Mouse (Mus musculus) forebrain, embryonic 13.5 days (tissue): Measurements from ENCODE around the gene Pcdh7. TPM values are rescaled to one million over a fixed set of nuclear protein-coding genes. Genes with fewer than 3 reads are reported as not detected.
A peak's percentile ranks its signal among the peaks of the same experiment; 100 is the strongest.
"Not testable (repeated sequence)": the region's sequence is repeated elsewhere in the genome, so short reads cannot be mapped to it uniquely, and the experiment has no call there.

Experiments used
- ATAC-seq: fragments of 200-750 bp; cut with Nextera tagmentation; 2 replicates; pipeline ENCODE4 v1.8.0; 2017
- H3K27ac ChIP-seq: fragments of 300-500 bp; sonication (generic); 2 replicates; pipeline ENCODE4 v1.5.1; 2015; ENCODE audit warnings: inconsistent platforms, mild to moderate bottlenecking, moderate library complexity
- H3K27me3 ChIP-seq: fragments of 300-500 bp; sonication (generic); 2 replicates; pipeline ENCODE4 v1.6.1; 2015; ENCODE audit warnings: mild to moderate bottlenecking, inconsistent platforms
- H3K36me3 ChIP-seq: fragments of 300-500 bp; sonication (generic); 2 replicates; pipeline ENCODE4 v1.6.1; 2015; ENCODE audit warnings: mild to moderate bottlenecking, inconsistent platforms; ENCODE audit not compliant: poor library complexity, severe bottlenecking
- H3K4me1 ChIP-seq: fragments of 300-500 bp; sonication (generic); 2 replicates; pipeline ENCODE4 v1.6.1; 2015; ENCODE audit warnings: inconsistent platforms
- H3K4me2 ChIP-seq: fragments of 300-500 bp; sonication (generic); 2 replicates; pipeline ENCODE4 v1.6.1; 2015; ENCODE audit warnings: inconsistent platforms, mild to moderate bottlenecking, moderate library complexity
- H3K4me3 ChIP-seq: fragments of 300-500 bp; sonication (generic); 2 replicates; pipeline ENCODE4 v1.5.1; 2015; ENCODE audit warnings: mild to moderate bottlenecking, inconsistent platforms
- H3K9ac ChIP-seq: fragments of 300-500 bp; sonication (generic); 2 replicates; pipeline ENCODE4 v1.6.1; 2015; ENCODE audit warnings: mild to moderate bottlenecking, inconsistent platforms
- H3K9me3 ChIP-seq: fragments of 300-500 bp; sonication (generic); replicated peaks from 2 replicates; pipeline ENCODE4 v1.6.1; 2016; ENCODE audit warnings: inconsistent platforms
- WGBS: fragments of 180-500 bp; shearing (Covaris S2); methylation state at CpG from one replicate; pipeline ENCODE4 v1.1.7; 2015; 5-methylcytosine and 5-hydroxymethylcytosine counted together
- polyA plus RNA-seq: library from polyadenylated mRNA; unstranded; fragments of >200 nt; fragmentation: Nextera tagmentation; extraction: Ambion mirVana; gene quantifications from 2 replicates; pipeline ENCODE4 v1.2.1, GENCODE M21; 2015

Gene Pcdh7
- polyA plus RNA-seq, 1 experiment from 2014 or later, result 7.2 TPM

DNA sequence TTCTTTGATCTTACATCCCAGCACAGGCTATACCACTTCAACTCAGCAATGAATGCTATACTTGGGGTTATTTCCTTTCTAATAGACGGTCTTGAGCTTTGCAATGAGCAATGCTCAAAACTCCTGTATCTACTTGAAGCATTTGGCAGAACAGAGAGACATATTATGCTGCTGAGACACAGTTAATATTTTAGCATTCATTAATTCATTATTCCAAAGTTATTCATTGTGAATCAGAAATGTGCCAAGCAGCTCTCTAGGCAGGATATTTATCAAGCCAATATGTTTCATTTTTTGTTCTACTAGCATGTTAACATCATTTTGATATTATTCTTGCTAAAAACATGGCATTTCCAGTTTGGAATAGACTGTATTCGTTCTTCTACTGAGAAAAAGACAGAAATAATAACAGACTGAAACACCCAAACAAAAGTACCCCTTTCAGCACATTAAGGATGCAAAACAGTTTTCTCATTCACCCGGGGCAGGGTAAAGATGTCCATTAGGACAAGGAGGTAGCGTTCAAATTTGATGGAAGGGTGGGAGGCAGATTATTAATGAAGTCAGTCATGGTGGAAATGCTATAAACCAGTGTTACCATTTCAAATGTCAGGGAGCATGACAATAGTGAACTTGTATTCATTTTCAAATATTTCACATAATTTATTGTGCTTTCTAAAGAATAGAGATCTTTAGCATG, 391.0 kb downstream of the Pcdh7 start:
- Histone ChIP-seq H3K4me2 (no peak overlapping the region), H3K36me3 (no peaks in the 10 kb centered on the region), H3K4me3 (no peak overlapping the region), H3K27me3 (no peaks in the 10 kb centered on the region), H3K9ac (no peak overlapping the region), H3K4me1 (no peaks in the 10 kb centered on the region), H3K27ac (no peak overlapping the region), H3K9me3 (no peaks in the 10 kb centered on the region)
- ATAC-seq, result peak; percentile 50; the same call in 1 of the 2 replicates
- WGBS, result 65% methylated on average over 4 of the region's 4 CpGs

DNA sequence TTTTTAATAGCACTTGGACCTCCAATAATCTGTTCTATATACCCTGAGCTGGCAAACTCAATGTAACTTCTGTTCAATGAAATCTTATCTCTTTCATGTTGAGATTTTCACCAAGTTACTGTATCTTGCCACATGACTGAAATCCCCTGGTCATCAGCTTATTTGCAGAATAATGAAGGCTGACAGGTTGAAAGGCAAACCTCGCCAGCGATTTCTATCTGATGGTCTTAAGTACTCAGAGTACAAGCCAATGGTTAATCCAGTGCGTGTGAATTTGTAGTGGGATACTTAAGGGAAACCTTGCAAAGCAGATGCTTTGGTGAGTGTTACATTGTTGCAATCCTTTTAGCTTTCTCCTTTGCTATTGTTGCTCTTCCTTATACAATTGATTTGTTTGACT, 398.3 kb downstream of the Pcdh7 start:
- H3K27ac ChIP-seq, result no peak overlapping the region
- no peak overlapping the region for H3K9ac ChIP-seq
- H3K36me3 ChIP-seq, result no peaks in the 10 kb centered on the region
- H3K4me3 ChIP-seq, result no peak overlapping the region
- ATAC-seq, result no peak
- H3K27me3 ChIP-seq, result no peaks in the 10 kb centered on the region
- 50% methylated on average over 3 of the region's 3 CpGs for WGBS
- no peaks in the 10 kb centered on the region for H3K9me3 ChIP-seq
- H3K4me2 ChIP-seq, result no peak overlapping the region
- H3K4me1 ChIP-seq, result no peaks in the 10 kb centered on the region

DNA sequence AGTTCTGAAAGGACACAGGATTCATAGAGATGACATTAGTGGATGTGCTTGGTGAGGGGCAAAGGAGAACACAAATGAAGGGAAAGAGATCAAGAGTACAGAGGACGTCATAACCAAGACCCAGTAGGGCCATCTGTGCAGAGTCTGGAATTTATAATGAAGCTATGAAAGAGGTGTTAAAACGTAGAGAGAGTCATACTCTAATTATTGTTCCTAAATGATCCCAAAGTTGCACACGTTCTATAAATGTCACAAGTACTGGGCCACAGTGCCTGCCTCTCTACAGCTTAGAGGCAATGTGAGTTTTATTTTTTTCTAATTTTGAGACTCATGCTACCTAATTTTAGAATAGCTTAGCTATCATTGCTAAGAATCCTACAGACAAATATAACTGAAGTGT, 400.1 kb downstream of the Pcdh7 start:
- no peaks in the 10 kb centered on the region for H3K4me1 ChIP-seq

DNA sequence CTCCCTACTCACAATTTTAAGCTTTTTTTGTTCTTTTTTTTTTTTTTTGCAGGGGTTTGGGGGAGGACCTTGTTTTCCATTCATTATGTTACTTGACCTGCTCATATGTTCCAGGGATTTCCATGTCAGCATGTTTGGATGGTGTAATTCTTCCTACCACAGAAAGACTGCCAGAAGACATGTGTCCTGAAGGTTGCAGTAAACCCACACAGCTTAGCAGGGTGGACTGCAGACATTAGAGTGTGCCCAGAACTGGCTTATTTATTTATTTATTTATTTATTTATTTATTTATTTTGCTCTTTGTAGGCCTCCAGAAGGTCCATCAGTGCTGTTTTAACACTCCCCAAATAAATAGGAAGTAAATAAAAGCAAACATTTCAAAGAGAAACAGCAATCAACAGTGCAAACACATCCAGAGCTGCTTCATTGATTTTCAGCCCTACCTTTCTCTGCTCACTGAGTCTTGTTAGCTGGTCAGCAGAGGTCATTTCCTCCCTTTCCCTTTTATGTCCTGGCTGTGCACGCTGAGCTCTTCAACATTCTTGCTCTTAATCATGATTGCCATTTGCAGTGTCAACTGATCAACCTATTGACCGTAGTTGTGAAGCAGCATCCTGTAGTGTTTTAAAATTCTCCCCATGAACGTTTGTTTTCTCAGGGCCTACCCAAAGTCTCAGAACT, 401.3 kb downstream of the Pcdh7 start:
- no peak for ATAC-seq
- Histone ChIP-seq H3K9me3 (no peaks in the 10 kb centered on the region), H3K4me2 (no peak overlapping the region), H3K27me3 (no peaks in the 10 kb centered on the region), H3K4me3 (no peak overlapping the region), H3K27ac (no peak overlapping the region), H3K9ac (no peak overlapping the region), H3K36me3 (no peaks in the 10 kb centered on the region), H3K4me1 (no peaks in the 10 kb centered on the region)
- WGBS, result 5% methylated on average over 3 of the region's 3 CpGs

More for the DNA sequence above, 400.1 kb downstream of the Pcdh7 start:
- Histone ChIP-seq H3K9me3 (no peaks in the 10 kb centered on the region), H3K4me3 (no peak overlapping the region), H3K4me2 (no peak overlapping the region), H3K36me3 (no peaks in the 10 kb centered on the region), H3K9ac (no peak overlapping the region), H3K27me3 (no peaks in the 10 kb centered on the region), H3K27ac (no peak overlapping the region)
- 68% methylated on average over 3 of the region's 3 CpGs for WGBS
- no peak for ATAC-seq

DNA sequence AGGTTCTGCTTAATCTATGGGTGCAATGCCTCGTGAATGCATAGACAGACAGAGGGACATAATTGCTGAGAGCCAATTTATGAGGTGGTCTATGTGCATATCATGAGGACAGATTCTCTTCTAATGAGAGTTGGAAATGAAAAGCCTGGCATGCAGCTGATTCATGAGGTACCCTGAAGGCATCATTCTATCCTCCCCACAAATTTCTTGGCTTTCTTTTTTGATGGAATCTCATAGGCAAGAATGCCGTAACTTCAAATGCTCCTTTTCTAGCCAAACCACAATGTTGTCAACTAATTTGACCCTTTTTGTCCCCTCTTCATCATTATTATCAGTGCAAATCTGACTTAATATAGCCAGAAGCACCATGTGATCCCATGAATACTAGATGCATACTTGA, 426.1 kb downstream of the Pcdh7 start:
- Histone ChIP-seq H3K27me3 (no peaks in the 10 kb centered on the region), H3K27ac (no peak overlapping the region), H3K9me3 (no peaks in the 10 kb centered on the region), H3K4me1 (no peaks in the 10 kb centered on the region), H3K4me3 (no peak overlapping the region), H3K9ac (no peak overlapping the region), H3K4me2 (no peak overlapping the region), H3K36me3 (no peaks in the 10 kb centered on the region)
- no peak for ATAC-seq
- WGBS, result 76% methylated on average over 2 of the region's 2 CpGs

DNA sequence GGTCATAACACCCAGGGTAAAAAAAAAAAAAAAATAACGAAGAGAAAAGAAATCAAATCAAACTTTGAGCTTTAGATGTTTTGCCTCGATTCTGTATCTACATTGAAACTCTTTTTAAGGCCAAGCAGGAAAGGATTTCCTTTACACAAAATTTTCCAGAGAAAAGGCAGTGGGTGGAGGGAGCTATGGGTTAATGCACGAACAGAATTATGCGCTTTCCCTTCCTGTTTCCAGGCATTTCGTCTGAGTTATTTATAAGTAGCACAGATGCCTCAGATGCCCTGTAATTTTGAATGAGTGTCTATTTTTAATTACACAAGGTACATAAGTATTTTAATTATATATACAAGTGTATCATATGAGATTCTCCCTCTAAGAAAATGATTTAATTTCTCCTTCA, 436.2 kb downstream of the Pcdh7 start:
- no peak for ATAC-seq
- H3K4me1 ChIP-seq, result no peaks in the 10 kb centered on the region
- H3K27ac ChIP-seq, result no peak overlapping the region
- H3K9me3 ChIP-seq, result no peaks in the 10 kb centered on the region
- no peak overlapping the region for H3K4me3 ChIP-seq
- 77% methylated on average over 5 of the region's 5 CpGs for WGBS
- H3K9ac ChIP-seq, result no peak overlapping the region
- H3K36me3 ChIP-seq, result no peaks in the 10 kb centered on the region
- no peak overlapping the region for H3K4me2 ChIP-seq
- H3K27me3 ChIP-seq, result no peaks in the 10 kb centered on the region

DNA sequence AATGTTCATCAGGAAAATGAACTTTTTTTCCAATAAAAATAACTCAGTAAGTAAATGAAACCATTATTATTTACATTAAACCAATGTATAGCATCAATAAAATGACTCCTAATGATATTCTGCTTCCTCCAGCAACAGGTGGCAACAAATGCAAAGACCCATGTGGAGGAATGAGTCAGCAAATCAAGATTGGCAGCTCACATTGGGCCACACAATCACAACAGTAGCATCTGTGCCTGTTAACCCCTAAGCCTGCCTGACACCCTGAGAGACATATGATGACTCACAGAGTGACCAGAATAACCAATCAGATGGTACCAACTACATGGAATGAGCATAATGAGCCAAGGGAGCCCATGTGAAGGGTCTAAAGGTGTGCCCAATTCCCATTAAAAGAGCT, 454.5 kb downstream of the Pcdh7 start:
- ATAC-seq, result no peak
- Histone ChIP-seq H3K9ac (no peak overlapping the region), H3K4me1 (0 out of 2 replicates have a peak, but pooled peaks cover 3% of the 10 kb centered on the region), H3K4me3 (no peak overlapping the region), H3K9me3 (no peaks in the 10 kb centered on the region), H3K36me3 (no peaks in the 10 kb centered on the region), H3K4me2 (no peak overlapping the region), H3K27ac (no peak overlapping the region), H3K27me3 (no peaks in the 10 kb centered on the region)

DNA sequence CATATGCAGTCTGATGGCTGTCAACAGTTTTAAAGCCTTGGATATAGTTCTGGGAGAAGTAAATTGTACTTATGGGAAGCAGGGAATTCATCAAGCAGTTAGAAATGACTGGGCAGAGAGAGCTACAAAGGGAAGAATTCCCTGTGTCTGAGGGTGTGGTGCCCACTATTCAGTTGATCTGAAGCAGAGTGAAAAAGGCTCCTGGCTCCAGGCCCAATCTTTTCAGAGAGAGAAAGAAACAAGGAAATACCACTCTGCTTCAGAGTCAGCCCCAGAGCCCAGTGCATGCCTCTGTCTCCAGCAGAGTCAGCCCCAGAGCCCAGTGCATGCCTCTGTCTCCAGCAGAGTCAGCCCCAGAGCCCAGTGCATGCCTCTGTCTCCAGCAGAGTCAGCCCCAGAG, 456.6 kb downstream of the Pcdh7 start:
- not testable (repeated sequence) for H3K4me1 ChIP-seq, H3K36me3 ChIP-seq, H3K9me3 ChIP-seq, H3K27me3 ChIP-seq, H3K9ac ChIP-seq, H3K4me3 ChIP-seq, H3K27ac ChIP-seq, H3K4me2 ChIP-seq, ATAC-seq

DNA sequence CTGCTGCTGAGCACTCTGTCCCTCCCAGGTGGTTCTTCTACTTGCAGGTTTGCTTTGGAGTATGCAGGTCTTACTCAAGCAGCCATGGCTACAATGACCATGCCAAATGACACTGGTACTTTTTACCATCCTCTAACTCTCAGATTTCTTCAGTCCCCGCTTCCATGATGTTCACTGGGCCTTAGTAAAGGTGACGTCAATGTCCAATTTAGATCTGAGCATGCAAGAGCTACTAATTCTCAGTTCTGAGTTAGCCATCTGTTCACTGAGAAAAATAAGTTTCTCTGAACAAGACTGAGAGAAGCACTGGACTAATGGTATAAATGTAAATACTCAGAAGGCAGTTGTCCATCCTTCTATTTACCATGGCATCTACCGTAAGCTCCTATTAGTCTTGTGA, 457.8 kb downstream of the Pcdh7 start:
- no peaks in the 10 kb centered on the region for H3K9me3 ChIP-seq
- no peaks in the 10 kb centered on the region for H3K27me3 ChIP-seq
- no peak overlapping the region for H3K27ac ChIP-seq
- H3K36me3 ChIP-seq, result no peaks in the 10 kb centered on the region
- WGBS, result 94% methylated on average over 3 of the region's 3 CpGs
- no peak overlapping the region for H3K9ac ChIP-seq
- ATAC-seq, result no peak
- 0 out of 2 replicates have a peak, but pooled peaks cover 3% of the 10 kb centered on the region for H3K4me1 ChIP-seq
- no peak overlapping the region for H3K4me3 ChIP-seq
- H3K4me2 ChIP-seq, result no peak overlapping the region
